In genomic region chr10:51412795-51413194, GRCm38 (mm10) we compare ENCODE assay signal across 20 mouse cellular contexts.
"Had no signal": no experiment of that assay in that cellular context is flagged by ENCODE, and none has a peak within 500 bp of the region (broad histone marks: within the 10 kb centered on the region; RNA-seq: fewer than 3 reads in every experiment).

No protein-coding gene starts in this region.

- H3K27ac ChIP-seq: left cerebral cortex, adult 2 months; limb, embryonic 12.5 days; limb, embryonic 15.5 days; liver, embryonic 14.5 days; stomach, embryonic 15.5 days had no signal

- H3K4me1 ChIP-seq: limb, embryonic 12.5 days; limb, embryonic 15.5 days; stomach, embryonic 15.5 days had no signal

- DNase-seq: kidney, adult 18-20 months; kidney, adult 9 months; kidney, postnatal 25 days; layer of hippocampus, postnatal 36 days; left cerebral cortex, postnatal 4 days; liver, postnatal 0 days; lung, embryonic 14.5 days; midbrain, embryonic 14.5 days; right cerebral cortex, adult 18-20 months; right cerebral cortex, postnatal 14 days; right cerebral cortex, postnatal 4 days; thymus, postnatal 25 days had no signal

- H3K27me3 ChIP-seq: limb, embryonic 12.5 days; limb, embryonic 15.5 days; stomach, embryonic 15.5 days had no signal

- H3K4me3 ChIP-seq: left cerebral cortex, adult 2 months; limb, embryonic 12.5 days; limb, embryonic 15.5 days; stomach, embryonic 15.5 days had no signal

- H3K9ac ChIP-seq: limb, embryonic 12.5 days; limb, embryonic 15.5 days; liver, embryonic 14.5 days; liver, postnatal 0 days; lung, embryonic 14.5 days; stomach, embryonic 15.5 days had no signal

- H3K36me3 ChIP-seq: limb, embryonic 12.5 days; limb, embryonic 15.5 days; stomach, embryonic 15.5 days had no signal

- H3K4me2 ChIP-seq: limb, embryonic 12.5 days; limb, embryonic 15.5 days; liver, embryonic 11.5 days; lung, embryonic 14.5 days; midbrain, embryonic 11.5 days; stomach, embryonic 15.5 days had no signal

- ATAC-seq: liver, postnatal 0 days; lung, postnatal 0 days had no signal

- H3K9me3 ChIP-seq: limb, embryonic 12.5 days; limb, embryonic 15.5 days; stomach, embryonic 15.5 days had no signal
